ENCODE assay signal across 11 mouse cellular contexts in genomic region chr11:7705312-7705764, GRCm38 (mm10).
DNase-seq lines count a peak whose midpoint lies in the region; ATAC-seq lines count a peak whose summit lies in the region.
"Had no signal": no experiment of that assay in that cellular context is flagged by ENCODE, and none has a peak within 500 bp of the region (broad histone marks: within the 10 kb centered on the region; RNA-seq: fewer than 3 reads in every experiment).

No protein-coding gene starts in this region.

- no peak overlapping the region for H3K4me3 ChIP-seq in limb, embryonic 13.5 days
- H3K4me3 ChIP-seq in limb, embryonic 10.5 days, result no peak overlapping the region
- H3K4me3 ChIP-seq in kidney, embryonic 14.5 days (ENCODE audit: low read length), result no peak overlapping the region
- H3K4me3 ChIP-seq in hindbrain, embryonic 13.5 days, result no peak overlapping the region
- H3K4me3 ChIP-seq: heart, adult 2 months; lung, embryonic 15.5 days; stomach, embryonic 15.5 days had no signal

- ATAC-seq in limb, embryonic 13.5 days (ENCODE audit: low FRiP score, low read depth), result peak; percentile 73; the same call in 1 of the 2 replicates
- ATAC-seq in kidney, embryonic 14.5 days (ENCODE audit: low FRiP score, low TSS enrichment), result no peak
- no peak for ATAC-seq in hindbrain, embryonic 13.5 days (ENCODE audit: low FRiP score)

- no peak overlapping the region for H3K4me2 ChIP-seq in limb, embryonic 13.5 days (replicated peaks)
- H3K4me2 ChIP-seq in kidney, embryonic 14.5 days (replicated peaks; ENCODE audit: low read depth, low read length), result no peak overlapping the region
- no peak overlapping the region for H3K4me2 ChIP-seq in hindbrain, embryonic 13.5 days
- H3K4me2 ChIP-seq: lung, embryonic 15.5 days; stomach, embryonic 15.5 days had no signal

- H3K4me1 ChIP-seq in limb, embryonic 13.5 days, result no peaks in the 10 kb centered on the region
- H3K4me1 ChIP-seq in limb, embryonic 10.5 days, result no peaks in the 10 kb centered on the region
- no peaks in the 10 kb centered on the region for H3K4me1 ChIP-seq in kidney, embryonic 14.5 days (ENCODE audit: control insufficient read depth, insufficient read depth, low read length)
- no peaks in the 10 kb centered on the region for H3K4me1 ChIP-seq in hindbrain, embryonic 13.5 days (replicated peaks)
- H3K4me1 ChIP-seq: lung, embryonic 15.5 days; stomach, embryonic 15.5 days had no signal

- WGBS in limb, embryonic 13.5 days, result 67% methylated on average over 3 of the region's 3 CpGs
- WGBS in limb, embryonic 10.5 days, result 93% methylated on average over 3 of the region's 3 CpGs
- 91% methylated on average over 3 of the region's 3 CpGs for WGBS in kidney, embryonic 14.5 days
- WGBS in hindbrain, embryonic 13.5 days, result 89% methylated on average over 3 of the region's 3 CpGs

- no peak for DNase-seq in limb, embryonic 10.5 days (ENCODE audit: low spot score)
- peak; percentile 71 for DNase-seq in cerebellum, adult 11-12 months
- peak; percentile 4 to 11 for DNase-seq in frontal cortex, postnatal 25 days (ENCODE audit: low spot score in 2 of 2)
- DNase-seq in lung, postnatal 10 days, result peak; percentile 18
- no peak for DNase-seq in T-cell, adult 2 months (ENCODE audit: low spot score)

- no peak overlapping the region for H3K27ac ChIP-seq in limb, embryonic 13.5 days
- no peak overlapping the region for H3K27ac ChIP-seq in limb, embryonic 10.5 days
- H3K27ac ChIP-seq in kidney, embryonic 14.5 days (ENCODE audit: low read depth, low read length), result no peak overlapping the region
- no peak overlapping the region for H3K27ac ChIP-seq in hindbrain, embryonic 13.5 days
- H3K27ac ChIP-seq: heart, adult 2 months; lung, embryonic 15.5 days; stomach, embryonic 15.5 days had no signal

- H3K36me3 ChIP-seq in limb, embryonic 13.5 days, result no peaks in the 10 kb centered on the region
- H3K36me3 ChIP-seq in limb, embryonic 10.5 days, result no peaks in the 10 kb centered on the region
- no peaks in the 10 kb centered on the region for H3K36me3 ChIP-seq in kidney, embryonic 14.5 days (ENCODE audit: control insufficient read depth, insufficient read depth, low read length)
- no peaks in the 10 kb centered on the region for H3K36me3 ChIP-seq in hindbrain, embryonic 13.5 days
- H3K36me3 ChIP-seq: lung, embryonic 15.5 days; stomach, embryonic 15.5 days had no signal

- H3K9ac ChIP-seq in limb, embryonic 13.5 days, result no peak overlapping the region
- H3K9ac ChIP-seq in kidney, embryonic 14.5 days (ENCODE audit: low read depth, low read length), result no peak overlapping the region
- no peak overlapping the region for H3K9ac ChIP-seq in hindbrain, embryonic 13.5 days
- H3K9ac ChIP-seq: lung, embryonic 15.5 days; stomach, embryonic 15.5 days had no signal

- no peaks in the 10 kb centered on the region for H3K27me3 ChIP-seq in limb, embryonic 13.5 days
- H3K27me3 ChIP-seq in limb, embryonic 10.5 days (ENCODE audit: low read depth, poor library complexity, severe bottlenecking), result no peaks in the 10 kb centered on the region
- H3K27me3 ChIP-seq in kidney, embryonic 14.5 days (ENCODE audit: control insufficient read depth, insufficient read depth, low read length), result no peaks in the 10 kb centered on the region
- H3K27me3 ChIP-seq in hindbrain, embryonic 13.5 days, result no peaks in the 10 kb centered on the region
- H3K27me3 ChIP-seq: lung, embryonic 15.5 days; stomach, embryonic 15.5 days had no signal

- H3K9me3 ChIP-seq in limb, embryonic 13.5 days, result no peaks in the 10 kb centered on the region
- no peaks in the 10 kb centered on the region for H3K9me3 ChIP-seq in limb, embryonic 10.5 days (replicated peaks)
- no peaks in the 10 kb centered on the region for H3K9me3 ChIP-seq in kidney, embryonic 14.5 days (ENCODE audit: control insufficient read depth, low read length)
- H3K9me3 ChIP-seq in hindbrain, embryonic 13.5 days, result no peaks in the 10 kb centered on the region
- H3K9me3 ChIP-seq: lung, embryonic 15.5 days; stomach, embryonic 15.5 days had no signal

Comparison
In these comparisons a context has a peak if more than half of its experiments do, and no peak if none do; other contexts are left out.
1. DNase-seq: peak in cerebellum, adult 11-12 months (single experiment), frontal cortex, postnatal 25 days (2 of 2) and lung, postnatal 10 days (single experiment); none in limb, embryonic 10.5 days (single experiment) and T-cell, adult 2 months (single experiment).